Mouse (Mus musculus) adrenal gland, postnatal 25 days (tissue): Measurements from ENCODE around the gene Ptger2. TPM values are rescaled to one million over a fixed set of nuclear protein-coding genes. Genes with fewer than 3 reads are reported as not detected.
A peak's percentile ranks its signal among the peaks of the same experiment; 100 is the strongest.
"Not testable (repeated sequence)": the region's sequence is repeated elsewhere in the genome, so short reads cannot be mapped to it uniquely, and the experiment has no call there.

Experiments used
- DNase-seq: peaks from one replicate; pipeline ENCODE4 v3.0.0; 2021; ENCODE audit warnings: mixed read lengths
- long read RNA-seq: library from polyadenylated mRNA; stranded (forward); transcript quantifications from one replicate; pipeline ENCODE4 v2.0.0, GENCODE M21; 2021
- total RNA-seq: library from RNA; stranded (reverse); gene quantifications from 2 replicates; pipeline ENCODE4 v1.2.3, GENCODE M21; 2021

Ptger2 gene
- 0.38 and 0.49 TPM in 2 replicates for total RNA-seq
- long read RNA-seq, partial matches to known transcripts, result 0 of 1 reads
- long read RNA-seq, other reads (novel, unspliced or antisense), result 0 of 1 reads

GRCm38 (mm10) chr14:44987674-44988355, at the start of gene Ptger2:
TSS of gene Ptger2 (plus strand) at chr14:44988195.
- DNase-seq, result not testable (repeated sequence)

DNA sequence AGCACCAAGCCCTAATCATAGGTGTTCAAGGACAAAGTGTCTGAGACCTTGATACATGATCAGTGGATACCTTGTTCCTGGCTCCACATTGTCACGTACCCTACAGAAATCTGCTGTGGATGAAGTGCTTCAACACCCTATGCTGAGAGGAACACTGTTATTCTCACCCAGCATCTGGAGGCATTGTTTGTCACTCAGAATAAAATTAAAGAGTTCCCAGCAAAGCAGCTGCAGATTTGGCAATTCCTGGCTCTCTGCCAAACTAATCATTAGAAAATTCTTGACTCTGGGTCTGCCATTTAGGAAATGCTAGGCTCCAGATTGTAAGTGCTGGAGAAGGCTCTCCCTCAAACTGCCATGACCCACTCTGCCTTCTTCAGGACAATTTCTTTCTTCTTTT, 27.2 kb upstream of the Ptger2 start:
- DNase-seq, result no peak

DNA sequence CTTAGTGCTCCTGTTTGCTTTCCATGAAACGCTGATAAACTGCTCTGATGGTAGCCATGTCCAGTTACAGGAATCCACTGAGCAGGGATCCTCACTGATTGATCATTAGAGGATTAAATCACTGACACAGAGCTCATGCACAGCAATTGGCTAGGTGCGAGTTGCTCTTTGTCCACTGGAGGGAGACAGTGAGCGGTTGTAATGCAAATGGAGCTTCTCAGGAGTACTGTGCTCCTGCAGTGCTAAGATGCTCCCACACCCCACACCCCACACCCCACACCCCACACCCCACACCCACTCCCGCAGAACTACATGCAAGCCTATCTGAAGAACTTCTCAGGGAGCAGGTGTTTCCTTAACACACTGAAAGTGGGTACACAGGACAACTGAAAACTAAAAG, 10.7 kb upstream of the Ptger2 start:
- DNase-seq, result peak; percentile 65

DNA sequence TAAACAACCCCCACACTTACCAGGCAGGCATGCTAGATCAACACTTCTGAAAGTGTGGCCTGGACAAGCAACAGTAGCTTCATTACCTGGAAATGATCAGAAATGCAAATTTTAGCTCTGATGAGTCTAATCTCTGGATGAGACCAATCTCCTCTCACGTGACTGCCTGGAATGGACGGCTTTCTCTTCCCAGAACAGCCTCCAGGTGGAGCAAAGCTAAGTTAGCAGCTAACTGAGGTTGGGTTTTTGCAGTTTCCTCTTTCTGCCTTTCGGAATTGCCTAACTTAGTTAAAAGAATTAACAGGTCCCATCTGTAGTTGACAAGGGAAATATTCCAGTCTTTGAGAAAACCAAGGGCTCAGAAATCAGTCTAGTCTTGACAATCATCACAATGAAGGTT, 8.1 kb upstream of the Ptger2 start:
- DNase-seq, result peak; percentile 9

- no peak for DNase-seq
These were observed 6.5 kb upstream of the Ptger2 start for GRCm38 (mm10) chr14:44981490-44981889.

- no peak for DNase-seq
These were observed 3.9 kb upstream of the Ptger2 start for GRCm38 (mm10) chr14:44984106-44984505.

DNA sequence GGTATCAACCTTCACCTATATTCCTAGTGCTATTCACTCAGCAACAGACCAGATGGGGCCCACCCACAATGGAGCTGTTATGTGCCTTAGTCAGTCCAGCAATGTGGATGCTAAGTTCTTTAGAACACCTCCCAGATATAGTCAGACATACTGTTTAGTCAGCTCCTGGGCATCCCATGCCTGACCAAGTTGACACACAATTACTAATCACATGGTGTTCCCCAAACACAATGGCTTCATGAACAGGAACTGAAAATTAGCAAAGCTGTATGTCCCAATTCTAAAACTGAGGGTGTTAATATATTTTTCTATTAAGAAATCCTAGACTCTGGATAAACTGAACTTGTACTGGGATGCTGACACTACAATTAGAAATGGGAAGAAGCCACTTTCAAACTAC, 1.7 kb upstream of the Ptger2 start:
- no peak for DNase-seq

DNA sequence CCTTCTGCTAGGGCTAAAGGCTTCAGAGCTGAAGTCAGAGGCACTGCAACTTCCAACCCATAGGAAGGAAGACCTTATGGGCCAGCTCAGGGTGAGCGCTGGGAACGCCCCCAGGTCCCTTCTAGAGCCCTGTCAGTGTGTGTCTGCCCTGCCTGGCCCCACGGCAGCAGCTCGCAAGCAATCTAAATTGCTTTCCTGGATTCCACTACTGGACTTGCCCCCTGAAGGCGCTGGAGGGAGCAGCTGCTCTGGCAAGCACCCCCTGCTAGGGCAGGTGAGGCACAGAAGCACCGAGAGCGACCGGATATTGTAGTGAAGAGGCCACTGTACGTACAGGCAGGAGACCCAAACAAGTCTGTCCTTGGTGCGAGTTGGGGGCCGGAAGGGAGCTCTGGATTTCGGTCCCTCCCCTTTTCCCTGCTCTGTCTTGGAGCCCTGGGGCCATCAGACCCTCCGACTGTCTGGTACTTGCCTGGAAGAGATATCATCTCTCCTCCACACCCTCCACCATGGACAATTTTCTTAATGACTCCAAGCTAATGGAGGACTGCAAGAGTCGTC, 541 bp downstream of the Ptger2 start:
- no peak for DNase-seq

- peak; percentile 12 for DNase-seq
These were observed 1.2 kb downstream of the Ptger2 start for GRCm38 (mm10) chr14:44989017-44989721.

- no peak for DNase-seq
These were observed 1.8 kb downstream of the Ptger2 start for GRCm38 (mm10) chr14:44989751-44990150.

GRCm38 (mm10) chr14:44994337-44994736, 6.3 kb downstream of the Ptger2 start:
- DNase-seq, result no peak

DNA sequence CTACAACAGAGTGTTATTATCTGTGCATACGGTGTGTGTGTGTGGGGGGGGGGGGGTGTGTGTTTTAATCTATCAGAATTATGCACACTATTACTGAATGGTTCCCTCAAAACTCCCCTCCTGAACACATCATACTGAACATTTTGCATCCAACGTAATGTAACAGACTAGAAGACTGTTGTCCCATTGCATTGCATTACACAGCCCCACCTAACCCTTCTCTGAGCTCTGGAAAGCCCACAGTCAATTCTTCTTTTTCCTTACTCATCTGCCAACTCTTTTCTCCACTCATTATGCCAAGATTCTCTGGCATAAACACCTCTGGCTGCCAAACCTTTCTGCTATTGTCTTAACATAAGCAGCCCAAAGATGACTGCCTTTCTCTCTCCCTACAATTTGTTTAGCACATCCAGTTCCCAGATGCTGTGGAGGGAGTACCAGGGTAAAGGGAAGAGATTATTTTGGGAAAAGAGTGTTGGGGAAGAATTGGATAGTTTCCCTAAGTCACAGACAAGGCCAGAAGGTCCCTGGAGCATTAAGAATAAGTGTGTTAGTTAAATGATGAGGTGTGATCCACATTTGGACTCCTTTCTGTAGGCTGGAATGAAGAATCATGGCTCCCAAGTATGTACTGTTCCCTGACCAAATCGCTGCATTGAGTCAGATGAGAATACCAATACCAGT, 12.2 kb downstream of the Ptger2 start:
- no peak for DNase-seq

GRCm38 (mm10) chr14:45005698-45006283, 17.8 kb downstream of the Ptger2 start:
- no peak for DNase-seq

DNA sequence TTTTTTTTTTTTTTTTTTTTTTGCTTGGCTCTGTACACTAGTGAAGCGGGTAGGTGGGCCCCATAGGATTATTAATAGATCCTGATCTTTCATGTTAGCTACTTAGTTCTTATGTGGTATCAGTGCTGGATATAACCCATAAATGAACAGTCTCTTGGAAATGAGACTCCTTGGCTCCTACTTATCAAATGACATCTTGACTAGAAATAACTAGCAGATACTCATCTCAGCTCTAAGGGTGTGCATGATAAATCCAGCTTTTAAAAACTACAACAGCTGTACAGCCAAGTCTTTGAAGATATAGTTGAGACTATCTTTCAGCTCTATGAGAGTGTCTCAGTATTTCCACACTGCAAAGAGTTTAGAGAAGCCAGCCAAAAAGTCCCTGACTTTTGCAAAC, 21.2 kb downstream of the Ptger2 start:
- DNase-seq, result no peak

DNA sequence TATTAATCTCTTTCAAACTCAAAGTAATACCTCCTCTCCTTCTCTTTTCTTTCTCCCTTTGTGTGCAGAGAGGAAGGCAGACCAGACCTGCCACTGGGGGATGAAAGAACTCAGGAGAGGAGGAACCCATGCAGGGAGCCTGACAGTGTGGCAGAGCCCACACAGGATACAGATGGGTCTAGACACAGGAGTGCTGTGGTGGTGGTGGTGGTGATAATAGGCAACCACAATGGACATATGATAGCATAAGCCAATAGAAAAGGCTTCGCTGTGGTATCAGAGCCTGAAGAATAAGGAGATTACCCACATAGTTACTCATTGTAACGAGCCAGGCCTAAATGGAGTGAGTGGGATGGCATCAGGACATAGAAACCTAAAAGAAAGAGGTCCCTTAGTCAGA, 23.3 kb downstream of the Ptger2 start:
- no peak for DNase-seq

- DNase-seq, result no peak
These were observed 23.7 kb downstream of the Ptger2 start for GRCm38 (mm10) chr14:45011671-45012070.

- DNase-seq, result no peak
These were observed 33.6 kb downstream of the Ptger2 start for GRCm38 (mm10) chr14:45021551-45021950.

DNA sequence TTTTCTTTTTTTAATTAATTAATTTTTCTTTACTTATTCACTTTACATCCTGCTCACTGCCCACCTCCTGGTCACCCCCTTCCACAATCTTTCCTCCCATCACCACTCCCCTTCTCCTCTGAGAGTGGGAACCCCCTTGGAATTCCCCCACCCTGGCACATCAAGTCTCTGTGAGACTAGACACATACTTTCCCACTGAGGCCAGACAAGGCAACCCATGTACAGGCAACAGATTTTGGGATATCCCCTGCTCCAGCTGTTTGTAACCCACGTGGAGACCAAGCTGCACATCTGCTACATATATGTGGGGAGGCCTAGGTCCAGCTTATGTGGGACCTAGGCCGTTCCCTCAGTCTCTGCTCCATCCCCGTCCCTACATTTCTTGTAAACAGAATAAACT, 46.3 kb downstream of the Ptger2 start:
- no peak for DNase-seq

DNA sequence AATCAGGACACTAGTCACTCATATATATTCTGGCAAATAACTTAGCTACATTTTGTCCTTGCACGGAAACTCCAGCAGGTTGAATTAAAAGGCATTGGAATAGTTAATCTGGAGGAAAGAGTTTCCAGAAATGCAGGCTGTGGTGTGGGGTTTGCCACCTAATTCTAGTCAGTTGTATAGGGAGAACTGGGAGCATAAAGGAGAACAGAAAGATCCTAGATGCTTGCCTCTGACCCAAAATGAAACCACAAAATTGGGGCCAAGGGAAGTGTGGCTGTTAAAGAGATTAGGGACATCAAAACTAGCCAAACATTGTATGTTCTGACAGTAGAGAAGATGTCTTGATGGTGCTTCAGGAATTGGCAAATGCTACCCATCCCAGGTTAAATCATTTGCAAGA, 48.6 kb downstream of the Ptger2 start:
- no peak for DNase-seq

- DNase-seq, result no peak
These were observed 50.1 kb downstream of the Ptger2 start for GRCm38 (mm10) chr14:45038052-45038451.

GRCm38 (mm10) chr14:45040851-45041475, 53.0 kb downstream of the Ptger2 start:
- DNase-seq, result no peak

- DNase-seq, result no peak
These were observed 60.1 kb downstream of the Ptger2 start for GRCm38 (mm10) chr14:45048128-45048527.
